Mouse (Mus musculus): ENCODE results near the gene Doc2g.

GRCm38 (mm10) chr19:3998335-3998734, 4.8 kb upstream of the Doc2g start:
- no peak for TF ChIP-seq POLR2A (IDR thresholded peaks at IDR 0.05; ENCODE audit: low read depth, low read length)
- TF ChIP-seq CTCF (IDR thresholded peaks at IDR 0.05; ENCODE audit: borderline replicate concordance, insufficient read depth, low read length) = no peak

Data from embryonic fibroblast, embryonic 13.5 days (primary cell).